Mouse (Mus musculus): ENCODE measurements at regions not wholly inside any gene's neighbourhood (a gene's known extent, or its start where the extent isn't known, plus 50 kb on each side); places are given as distances from the start of the nearest gene placed in this dataset.

DNA sequence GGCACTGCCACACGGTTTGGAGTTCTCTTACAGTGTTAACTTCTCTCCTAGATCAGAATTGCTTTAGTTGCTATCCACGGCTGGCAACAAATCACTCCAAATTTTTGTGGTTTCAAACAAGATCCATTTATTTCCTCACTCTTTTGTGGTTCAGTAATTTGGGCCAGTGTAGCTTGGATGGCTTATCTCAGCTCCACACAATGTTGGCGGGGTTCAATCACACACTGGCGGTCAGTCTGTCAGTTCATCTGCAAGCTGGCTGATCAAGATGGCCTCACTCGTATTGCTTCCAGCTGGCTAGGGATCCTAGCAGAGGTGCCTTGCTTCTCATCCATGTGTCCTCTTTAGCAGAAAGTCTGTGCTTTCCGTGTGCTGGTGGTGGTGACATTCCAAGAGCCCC lies 577.7 kb upstream of the Fam160b2 start:
- Histone ChIP-seq H3K9me3 (no peaks in the 10 kb centered on the region), H3K27ac (replicated peaks) (no peak overlapping the region), H3K4me2 (no peak overlapping the region), H3K27me3 (replicated peaks) (no peaks in the 10 kb centered on the region), H3K36me3 (no peaks in the 10 kb centered on the region), H3K4me3 (no peak overlapping the region), H3K9ac (no peak overlapping the region), H3K4me1 (no peaks in the 10 kb centered on the region)
- no peak for ATAC-seq (ENCODE audit: extremely low read depth, insufficient number of reproducible peaks, low FRiP score, low TSS enrichment)
- WGBS: 61% methylated on average over 6 of the region's 6 CpGs

- H3K27ac ChIP-seq (replicated peaks): no peak overlapping the region
- WGBS: 63% methylated on average over 2 of the region's 2 CpGs
- ATAC-seq (ENCODE audit: extremely low read depth, insufficient number of reproducible peaks, low FRiP score, low TSS enrichment): no peak
Observed at GRCm38 (mm10) chr14:71174175-71174574, 574.5 kb upstream of the Fam160b2 start.

GRCm38 (mm10) chr14:71159556-71159955 lies 559.9 kb upstream of the Fam160b2 start:
- Histone ChIP-seq H3K4me1 (no peaks in the 10 kb centered on the region), H3K4me3 (no peak overlapping the region), H3K27ac (replicated peaks) (no peak overlapping the region), H3K4me2 (no peak overlapping the region), H3K9me3 (no peaks in the 10 kb centered on the region), H3K36me3 (no peaks in the 10 kb centered on the region), H3K27me3 (replicated peaks) (no peaks in the 10 kb centered on the region), H3K9ac (no peak overlapping the region)
- no peak for ATAC-seq (ENCODE audit: extremely low read depth, insufficient number of reproducible peaks, low FRiP score, low TSS enrichment)
- 70% methylated on average over 2 of the region's 2 CpGs for WGBS

More at GRCm38 (mm10) chr14:71174175-71174574, 574.5 kb upstream of the Fam160b2 start:
- H3K4me3 ChIP-seq: no peak overlapping the region
- H3K9ac ChIP-seq: no peak overlapping the region
- no peaks in the 10 kb centered on the region for H3K4me1 ChIP-seq
- no peaks in the 10 kb centered on the region for H3K27me3 ChIP-seq (replicated peaks)
- H3K9me3 ChIP-seq: no peaks in the 10 kb centered on the region
- no peaks in the 10 kb centered on the region for H3K36me3 ChIP-seq
- no peak overlapping the region for H3K4me2 ChIP-seq

GRCm38 (mm10) chr14:71142465-71142864 lies 542.8 kb upstream of the Fam160b2 start:
- Histone ChIP-seq H3K9ac (no peak overlapping the region), H3K36me3 (no peaks in the 10 kb centered on the region), H3K27ac (replicated peaks) (no peak overlapping the region), H3K27me3 (replicated peaks) (no peaks in the 10 kb centered on the region), H3K4me1 (no peaks in the 10 kb centered on the region), H3K4me3 (no peak overlapping the region), H3K4me2 (no peak overlapping the region), H3K9me3 (peaks cover 6% of the 10 kb centered on the region; the same call in 1 of the 2 replicates)
- WGBS: 93% methylated on average over 1 of the region's 1 CpGs
- ATAC-seq (ENCODE audit: extremely low read depth, insufficient number of reproducible peaks, low FRiP score, low TSS enrichment): no peak

- Histone ChIP-seq H3K27ac (replicated peaks) (peak overlapping the region; percentile 92), H3K4me2 (peak overlapping the region; percentile 42), H3K36me3 (no peaks in the 10 kb centered on the region), H3K4me1 (peaks cover 26% of the 10 kb centered on the region), H3K4me3 (no peak overlapping the region), H3K9me3 (no peaks in the 10 kb centered on the region), H3K27me3 (replicated peaks) (no peaks in the 10 kb centered on the region), H3K9ac (peak overlapping the region; percentile 57; the same call in 1 of the 2 replicates)
- 31% methylated on average over 4 of the region's 4 CpGs for WGBS
- ATAC-seq (ENCODE audit: extremely low read depth, insufficient number of reproducible peaks, low FRiP score, low TSS enrichment): peak; percentile 85
Observed at GRCm38 (mm10) chr14:71129771-71130211, 530.2 kb upstream of the Fam160b2 start.

DNA sequence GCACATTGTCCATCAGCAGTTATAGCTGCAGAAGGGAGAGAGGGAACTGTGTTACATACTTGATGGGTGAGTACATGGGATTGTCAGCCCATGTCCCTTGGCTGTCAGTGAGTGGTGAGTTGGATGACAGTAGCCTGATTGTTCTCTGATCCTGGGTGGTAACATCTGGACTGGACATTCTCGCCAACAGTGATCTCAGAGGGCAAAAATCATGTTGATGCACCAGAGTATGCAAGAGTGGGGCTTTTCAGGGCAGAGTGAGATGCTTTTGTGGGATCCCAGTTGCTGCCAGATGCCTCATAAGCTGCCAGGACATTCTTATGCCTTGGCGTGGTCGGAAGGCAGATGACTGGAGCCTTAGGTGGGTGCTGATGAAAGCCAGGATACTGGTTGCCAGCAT lies 528.9 kb upstream of the Fam160b2 start:
- 53% methylated on average over 3 of the region's 3 CpGs for WGBS
- peak overlapping the region; percentile 92; the same call in 1 of the 2 replicates for H3K27ac ChIP-seq (replicated peaks)
- ATAC-seq (ENCODE audit: extremely low read depth, insufficient number of reproducible peaks, low FRiP score, low TSS enrichment): no peak

DNA sequence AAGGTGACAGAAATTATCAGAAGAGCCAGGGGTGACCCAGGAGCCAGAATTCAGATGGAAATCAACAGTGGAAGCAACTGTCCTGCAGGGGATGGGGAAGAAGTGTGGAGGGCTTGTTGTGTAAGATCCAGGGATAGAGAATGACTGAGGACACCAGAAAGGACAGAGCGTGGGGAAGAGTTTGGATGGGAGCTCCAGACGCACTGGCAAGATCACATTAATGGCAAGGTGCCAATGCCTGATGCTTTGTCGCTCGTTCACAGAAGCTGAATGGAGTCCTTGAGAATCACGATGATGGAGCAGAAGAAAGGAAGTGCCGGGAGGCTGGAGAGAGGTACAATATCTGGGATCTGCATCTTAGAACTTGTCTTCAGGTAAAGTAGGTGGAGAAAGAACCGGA lies 519.0 kb upstream of the Fam160b2 start:
- no peak for ATAC-seq (ENCODE audit: extremely low read depth, insufficient number of reproducible peaks, low FRiP score, low TSS enrichment)
- Histone ChIP-seq H3K27me3 (replicated peaks) (no peaks in the 10 kb centered on the region), H3K27ac (replicated peaks) (no peak overlapping the region), H3K4me1 (no peaks in the 10 kb centered on the region), H3K9me3 (no peaks in the 10 kb centered on the region), H3K4me3 (no peak overlapping the region), H3K9ac (no peak overlapping the region), H3K4me2 (no peak overlapping the region), H3K36me3 (no peaks in the 10 kb centered on the region)
- WGBS: 53% methylated on average over 7 of the region's 7 CpGs

More for the DNA sequence above, 528.9 kb upstream of the Fam160b2 start:
- H3K36me3 ChIP-seq: no peaks in the 10 kb centered on the region
- peaks cover 26% of the 10 kb centered on the region for H3K4me1 ChIP-seq
- H3K4me3 ChIP-seq: no peak overlapping the region
- H3K27me3 ChIP-seq (replicated peaks): no peaks in the 10 kb centered on the region
- H3K9ac ChIP-seq: no peak overlapping the region
- H3K4me2 ChIP-seq: no peak overlapping the region
- no peaks in the 10 kb centered on the region for H3K9me3 ChIP-seq

- no peak overlapping the region for H3K27ac ChIP-seq (replicated peaks)
- H3K4me1 ChIP-seq: no peaks in the 10 kb centered on the region
- 79% methylated on average over 3 of the region's 3 CpGs for WGBS
- ATAC-seq (ENCODE audit: extremely low read depth, insufficient number of reproducible peaks, low FRiP score, low TSS enrichment): no peak
- no peak overlapping the region for H3K9ac ChIP-seq
- H3K9me3 ChIP-seq: no peaks in the 10 kb centered on the region
- H3K36me3 ChIP-seq: no peaks in the 10 kb centered on the region
- no peaks in the 10 kb centered on the region for H3K27me3 ChIP-seq (replicated peaks)
- no peak overlapping the region for H3K4me3 ChIP-seq
- no peak overlapping the region for H3K4me2 ChIP-seq
Observed at GRCm38 (mm10) chr14:71115798-71116432, 516.3 kb upstream of the Fam160b2 start.

DNA sequence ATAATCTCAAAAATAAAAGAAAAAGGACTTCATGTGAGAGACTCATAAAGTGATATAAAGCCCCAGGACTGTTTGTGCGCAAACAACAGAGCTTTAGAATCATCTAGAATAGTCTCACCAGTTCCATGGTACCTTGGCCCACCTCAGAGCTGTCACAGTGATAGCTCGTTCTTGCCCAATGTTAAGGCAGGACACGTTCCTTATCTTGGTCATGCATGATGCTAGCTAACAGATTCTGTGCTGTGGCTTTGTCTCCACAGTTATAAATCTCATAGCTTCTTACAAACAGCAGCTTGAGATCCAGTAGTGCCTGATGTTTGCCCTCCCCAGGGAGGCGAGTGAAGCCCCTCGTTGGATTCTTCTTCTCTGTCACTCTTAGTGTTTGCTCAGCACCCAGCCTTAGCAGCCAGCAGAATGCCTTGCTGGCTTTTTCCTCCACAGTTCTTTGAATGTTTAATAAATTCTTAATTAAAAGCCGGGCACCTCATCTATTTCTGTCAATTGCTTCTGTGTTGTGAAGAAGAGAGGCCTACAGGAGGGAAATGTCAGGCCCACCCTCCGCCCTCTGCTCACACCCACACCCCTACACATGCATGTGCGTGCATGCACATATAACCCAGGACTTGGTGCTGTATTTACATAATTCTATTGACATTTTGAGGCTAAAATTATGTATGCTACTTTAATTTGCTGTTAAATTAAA lies 515.6 kb upstream of the Fam160b2 start:
- no peak for ATAC-seq (ENCODE audit: extremely low read depth, insufficient number of reproducible peaks, low FRiP score, low TSS enrichment)
- Histone ChIP-seq H3K9ac (no peak overlapping the region), H3K4me1 (no peaks in the 10 kb centered on the region), H3K36me3 (no peaks in the 10 kb centered on the region), H3K4me3 (no peak overlapping the region), H3K27ac (replicated peaks) (no peak overlapping the region), H3K9me3 (no peaks in the 10 kb centered on the region), H3K27me3 (replicated peaks) (no peaks in the 10 kb centered on the region), H3K4me2 (no peak overlapping the region)
- WGBS: 68% methylated on average over 8 of the region's 8 CpGs

- H3K4me2 ChIP-seq: no peak overlapping the region
- H3K36me3 ChIP-seq: no peaks in the 10 kb centered on the region
- no peaks in the 10 kb centered on the region for H3K9me3 ChIP-seq
- no peak overlapping the region for H3K4me3 ChIP-seq
- H3K4me1 ChIP-seq: no peaks in the 10 kb centered on the region
- no peak overlapping the region for H3K9ac ChIP-seq
- no peak overlapping the region for H3K27ac ChIP-seq (replicated peaks)
- no peak for ATAC-seq (ENCODE audit: extremely low read depth, insufficient number of reproducible peaks, low FRiP score, low TSS enrichment)
- H3K27me3 ChIP-seq (replicated peaks): no peaks in the 10 kb centered on the region
Observed at GRCm38 (mm10) chr14:71113198-71113597, 513.6 kb upstream of the Fam160b2 start.

DNA sequence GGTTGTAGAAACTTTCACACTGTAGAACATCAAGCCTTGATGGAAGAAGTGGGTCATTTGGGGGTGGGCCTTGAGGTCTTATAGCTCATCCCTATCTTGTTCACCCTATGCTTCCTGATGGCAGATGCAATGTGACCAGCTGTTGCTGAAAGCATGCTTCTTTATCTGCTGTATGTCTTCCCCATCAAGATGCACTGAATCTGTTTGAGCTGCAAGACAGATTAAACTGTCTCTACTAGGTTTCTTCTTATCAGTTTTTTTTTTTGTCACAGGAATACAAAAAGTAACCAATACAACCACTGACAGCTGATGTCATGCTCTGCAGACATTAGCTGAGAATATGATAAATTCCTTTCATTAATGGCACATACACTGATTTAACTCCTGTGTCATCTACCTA lies 505.0 kb upstream of the Fam160b2 start:
- H3K36me3 ChIP-seq: no peaks in the 10 kb centered on the region
- H3K9ac ChIP-seq: no peak overlapping the region
- no peaks in the 10 kb centered on the region for H3K9me3 ChIP-seq
- no peak overlapping the region for H3K4me3 ChIP-seq
- no peak for ATAC-seq (ENCODE audit: extremely low read depth, insufficient number of reproducible peaks, low FRiP score, low TSS enrichment)
- no peaks in the 10 kb centered on the region for H3K4me1 ChIP-seq
- H3K27me3 ChIP-seq (replicated peaks): no peaks in the 10 kb centered on the region
- H3K27ac ChIP-seq (replicated peaks): no peak overlapping the region
- H3K4me2 ChIP-seq: no peak overlapping the region

DNA sequence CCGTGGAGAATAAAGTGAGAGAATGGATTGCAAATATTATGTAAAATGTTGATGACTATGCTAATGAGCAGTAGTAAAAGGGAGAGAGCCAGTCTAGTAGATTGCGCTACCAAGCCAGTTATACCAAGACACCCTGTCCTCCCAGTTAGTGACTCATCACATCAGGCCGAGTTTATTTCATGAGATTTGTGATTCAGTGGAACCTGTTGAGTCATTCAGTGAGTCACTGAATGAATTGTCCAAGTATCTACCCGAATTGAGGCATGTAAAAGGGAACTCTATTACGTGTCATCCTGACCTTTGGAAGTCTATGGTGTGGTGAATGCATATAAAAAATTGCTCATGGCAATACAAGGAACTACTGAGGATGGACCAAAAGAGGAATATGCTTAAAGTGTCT lies 504.3 kb upstream of the Fam160b2 start:
- Histone ChIP-seq H3K36me3 (no peaks in the 10 kb centered on the region), H3K9ac (no peak overlapping the region), H3K9me3 (no peaks in the 10 kb centered on the region), H3K4me2 (no peak overlapping the region), H3K4me3 (no peak overlapping the region), H3K27me3 (replicated peaks) (no peaks in the 10 kb centered on the region), H3K27ac (replicated peaks) (no peak overlapping the region), H3K4me1 (no peaks in the 10 kb centered on the region)
- WGBS: 70% methylated on average over 5 of the region's 5 CpGs
- ATAC-seq (ENCODE audit: extremely low read depth, insufficient number of reproducible peaks, low FRiP score, low TSS enrichment): no peak
